Mouse (Mus musculus) liver, embryonic 14.5 days (tissue): Measurements from ENCODE around the gene Zbed4.

Source experiments
- CTCF ChIP-seq: IDR thresholded peaks from 2 replicates; pipeline ENCODE4 v1.5.1; 2016; ENCODE audit warnings: antibody characterized with exemption, low read depth, control low read depth
- EP300 ChIP-seq: IDR thresholded peaks from 2 replicates; pipeline ENCODE4 v1.6.1; 2016; ENCODE audit warnings: antibody characterized with exemption, low read depth

- no peak for TF ChIP-seq CTCF
- no peak for TF ChIP-seq EP300
These were observed 6.6 kb downstream of the Zbed4 start for GRCm38 (mm10) chr15:88758061-88758460.
